Mouse (Mus musculus) right cerebral cortex, postnatal 14 days (tissue): ENCODE data around the gene Ric1.
"Not testable (repeated sequence)": the region's sequence is repeated elsewhere in the genome, so short reads cannot be mapped to it uniquely, and the experiment has no call there.

ENCODE experiments used
- DNase-seq: peaks from one replicate; pipeline ENCODE4 v3.0.0; 2022

Ric1 gene

GRCm38 (mm10) chr19:29534030-29534429 is 11.9 kb downstream of the Ric1 start:
- DNase-seq: no peak

DNA sequence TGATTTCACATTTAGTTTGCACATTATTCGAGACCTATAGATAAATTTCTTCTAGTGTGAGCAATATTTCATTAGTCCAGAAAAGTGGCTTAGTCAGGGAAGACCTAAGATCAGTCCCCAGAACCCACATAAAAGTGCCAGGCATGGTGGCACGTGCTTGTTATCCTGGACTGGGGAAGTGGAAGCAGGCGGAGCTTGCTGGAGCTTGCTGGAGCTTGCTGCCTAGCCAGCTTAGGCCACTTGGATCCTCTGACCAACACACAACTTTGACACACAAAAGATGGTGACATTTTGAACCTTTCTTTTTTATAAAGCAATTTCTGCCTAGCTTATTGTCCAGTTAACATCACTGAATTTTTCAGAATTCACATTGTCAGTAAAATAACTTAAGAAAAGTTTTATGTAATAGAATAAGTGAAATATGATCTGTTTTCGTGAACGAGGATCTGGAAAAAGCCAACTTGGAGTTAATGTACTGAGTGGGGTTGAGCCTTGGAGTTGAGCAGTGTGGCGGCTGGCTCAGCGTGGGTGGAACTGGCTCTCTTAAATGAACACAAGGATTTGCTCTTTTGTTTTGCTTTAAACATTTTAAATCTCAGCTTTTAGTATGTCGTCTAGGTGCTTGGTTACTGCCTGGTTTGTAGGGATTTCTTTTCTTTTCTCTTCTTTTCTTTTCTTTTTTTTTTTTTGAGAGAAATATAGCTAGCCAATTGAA is 20.3 kb downstream of the Ric1 start:
- no peak for DNase-seq

DNA sequence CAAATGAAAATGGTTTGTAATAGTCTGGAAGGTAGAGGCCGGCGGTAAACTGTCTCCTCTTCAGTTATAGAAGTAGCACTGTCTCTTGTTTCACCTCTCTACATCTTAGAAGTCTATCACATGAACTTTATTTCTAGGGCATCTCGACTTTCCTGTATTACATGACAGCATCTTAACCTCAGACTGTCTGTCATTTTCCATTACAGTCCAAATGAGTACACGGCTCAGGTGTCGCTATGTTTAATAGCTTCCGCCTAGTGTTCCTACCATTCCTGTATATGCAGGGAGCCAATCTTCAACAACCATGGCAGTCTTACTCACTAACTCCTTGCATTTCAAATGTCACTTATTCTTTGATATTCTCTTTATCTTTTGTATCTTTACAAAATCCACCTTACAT is 21.9 kb downstream of the Ric1 start:
- DNase-seq: no peak

GRCm38 (mm10) chr19:29550618-29551017 is 28.5 kb downstream of the Ric1 start:
- no peak for DNase-seq

GRCm38 (mm10) chr19:29551128-29551527 is 29.0 kb downstream of the Ric1 start:
- DNase-seq: no peak

GRCm38 (mm10) chr19:29551980-29552379 is 29.9 kb downstream of the Ric1 start:
- DNase-seq: not testable (repeated sequence)

GRCm38 (mm10) chr19:29557171-29557845 is 35.2 kb downstream of the Ric1 start:
- not testable (repeated sequence) for DNase-seq

- no peak for DNase-seq
Observed at GRCm38 (mm10) chr19:29562166-29562565, 40.1 kb downstream of the Ric1 start.

GRCm38 (mm10) chr19:29562603-29563002 is 40.5 kb downstream of the Ric1 start:
- no peak for DNase-seq

DNA sequence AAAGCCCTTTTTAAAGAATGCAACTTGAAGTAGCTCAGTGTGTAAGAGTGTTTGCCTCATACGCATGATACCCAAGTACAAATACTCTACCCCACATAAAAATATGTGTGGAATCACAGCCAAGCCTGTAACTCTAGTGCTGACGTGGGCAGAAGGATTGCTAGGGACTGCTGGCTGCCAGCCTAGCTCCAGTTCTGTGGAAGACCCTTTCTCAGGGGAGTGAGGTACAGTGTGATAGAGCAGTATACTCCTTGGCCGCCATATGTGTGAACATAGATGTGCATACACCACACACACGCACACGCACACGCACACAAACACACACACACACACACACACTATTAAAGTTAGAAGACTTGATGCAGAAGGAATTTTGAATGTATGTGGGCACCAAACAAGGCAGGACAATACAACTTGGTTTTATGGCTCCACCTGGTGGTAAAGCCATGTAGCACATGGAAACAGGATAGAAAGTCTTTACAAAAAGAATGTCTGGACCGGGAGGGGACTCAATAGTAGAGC is 41.2 kb downstream of the Ric1 start:
- peak; percentile 52 for DNase-seq

- DNase-seq: no peak
Observed at GRCm38 (mm10) chr19:29566512-29566911, 44.4 kb downstream of the Ric1 start.

- no peak for DNase-seq
Observed at GRCm38 (mm10) chr19:29582439-29582838, 60.4 kb downstream of the Ric1 start.

GRCm38 (mm10) chr19:29583734-29584133 is 61.7 kb downstream of the Ric1 start:
- DNase-seq: no peak

- not testable (repeated sequence) for DNase-seq
Observed at GRCm38 (mm10) chr19:29593783-29594182, 71.7 kb downstream of the Ric1 start.

GRCm38 (mm10) chr19:29596276-29596675 is 74.2 kb downstream of the Ric1 start:
- DNase-seq: no peak

GRCm38 (mm10) chr19:29596985-29597384 is 74.9 kb downstream of the Ric1 start:
- DNase-seq: no peak

- no peak for DNase-seq
Observed at GRCm38 (mm10) chr19:29598981-29599380, 76.9 kb downstream of the Ric1 start.

GRCm38 (mm10) chr19:29603548-29604353 is 81.7 kb downstream of the Ric1 start:
- DNase-seq: no peak

- DNase-seq: no peak
Observed at GRCm38 (mm10) chr19:29604653-29605052, 82.6 kb downstream of the Ric1 start.

- no peak for DNase-seq
Observed at GRCm38 (mm10) chr19:29607521-29607920, 85.4 kb downstream of the Ric1 start.

DNA sequence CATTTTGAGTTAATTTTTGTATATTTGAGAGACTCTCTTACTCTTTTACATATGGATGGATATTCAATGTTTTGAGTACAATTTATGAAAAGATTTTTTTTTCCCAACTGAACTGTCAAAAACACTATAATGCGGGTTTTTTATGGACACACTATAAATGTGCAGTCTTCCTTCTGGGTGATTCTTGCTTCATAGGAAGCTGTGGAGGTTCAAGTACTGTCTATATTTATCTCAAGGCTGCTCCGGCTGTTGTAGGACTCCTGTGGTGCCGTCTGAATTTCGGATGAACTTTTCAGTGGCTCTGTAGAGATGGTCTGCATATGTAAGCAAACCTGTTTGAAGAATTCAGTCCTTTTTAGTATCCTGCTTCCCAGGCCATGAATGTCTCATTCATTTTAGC is 86.1 kb downstream of the Ric1 start:
- DNase-seq: no peak

GRCm38 (mm10) chr19:29610907-29611306 is 88.8 kb downstream of the Ric1 start:
- DNase-seq: no peak

GRCm38 (mm10) chr19:29612102-29612501 is 90.0 kb downstream of the Ric1 start:
- no peak for DNase-seq
